ENCODE assay signal across 16 mouse cellular contexts in the genomic region with DNA sequence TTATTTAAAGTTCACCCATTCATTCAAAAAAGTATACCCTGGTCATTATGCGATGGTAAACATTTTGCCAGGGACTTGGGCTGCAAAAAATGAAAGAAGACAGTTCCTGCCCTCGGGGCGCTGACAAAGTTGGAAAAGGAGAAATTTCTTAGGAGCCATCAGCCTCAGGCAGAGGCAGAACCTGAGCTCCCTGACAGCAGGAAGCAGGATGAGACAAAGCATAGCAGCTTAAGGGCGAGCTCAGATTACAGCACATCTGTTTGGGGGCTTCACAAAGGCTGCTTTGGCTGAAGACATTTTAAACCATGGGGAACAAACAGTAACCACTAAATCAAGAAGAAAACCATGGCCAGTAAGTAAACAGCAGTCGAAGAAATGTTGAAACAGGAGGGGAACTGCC.
A peak's percentile ranks its signal among the peaks of the same experiment; 100 is the strongest.
DNase-seq lines count a peak whose midpoint lies in the region; ATAC-seq and TF ChIP-seq lines count a peak whose summit lies in the region.
"Had no signal": no experiment of that assay in that cellular context is flagged by ENCODE, and none has a peak within 500 bp of the region (broad histone marks: within the 10 kb centered on the region; RNA-seq: fewer than 3 reads in every experiment).

No protein-coding gene starts in this region.

- TF ChIP-seq CTCF in layer of hippocampus, adult 2 months (conservative IDR thresholded peaks at IDR 0.05) = no peak

- no peak for ATAC-seq in midbrain, embryonic 14.5 days (ENCODE audit: low FRiP score, low TSS enrichment)
- no peak for ATAC-seq in midbrain, embryonic 13.5 days
- ATAC-seq in embryonic facial prominence, embryonic 14.5 days (ENCODE audit: low read depth) = peak; percentile 75; the same call in 1 of the 2 replicates
- ATAC-seq in neural tube, embryonic 11.5 days (ENCODE audit: insufficient read depth, low FRiP score, low TSS enrichment) = no peak
- ATAC-seq: intestine, embryonic 16.5 days; lung, postnatal 0 days had no signal

- peak; percentile 7 for DNase-seq in midbrain, embryonic 14.5 days
- peak; percentile 61 for DNase-seq in embryo, embryonic 10 days (ENCODE audit: low spot score)
- DNase-seq in embryonic facial prominence, embryonic 14.5 days (ENCODE audit: low spot score) = peak; percentile 84
- DNase-seq in neural tube, embryonic 11.5 days (ENCODE audit: low spot score) = peak; percentile 29
- no peak for DNase-seq in layer of hippocampus, adult 2 months (ENCODE audit: low spot score in 2 of 2)
- DNase-seq in heart, postnatal 25 days (ENCODE audit: low spot score) = no peak
- DNase-seq in gastrocnemius, postnatal 25 days = no peak
- DNase-seq: cerebellum, adult 11-12 months; cerebellum, postnatal 36 days; liver, embryonic 13.5 days had no signal

- H3K4me3 ChIP-seq in midbrain, embryonic 14.5 days (replicated peaks; ENCODE audit: low read depth, low read length) = no peak overlapping the region
- no peak overlapping the region for H3K4me3 ChIP-seq in midbrain, embryonic 13.5 days (replicated peaks)
- no peak overlapping the region for H3K4me3 ChIP-seq in embryonic facial prominence, embryonic 14.5 days (ENCODE audit: low read depth, low read length)
- no peak overlapping the region for H3K4me3 ChIP-seq in neural tube, embryonic 11.5 days (ENCODE audit: low read depth, low read length)
- no peak overlapping the region for H3K4me3 ChIP-seq in layer of hippocampus, adult 2 months
- H3K4me3 ChIP-seq: heart, embryonic 13.5 days; hindbrain, embryonic 13.5 days; liver, embryonic 13.5 days; megakaryocyte, embryonic 14.5 days had no signal

- no peaks in the 10 kb centered on the region for H3K36me3 ChIP-seq in midbrain, embryonic 14.5 days (ENCODE audit: control insufficient read depth, insufficient read depth, low read length)
- H3K36me3 ChIP-seq in midbrain, embryonic 13.5 days = no peaks in the 10 kb centered on the region
- no peaks in the 10 kb centered on the region for H3K36me3 ChIP-seq in embryonic facial prominence, embryonic 14.5 days (ENCODE audit: control insufficient read depth, insufficient read depth, low read length)
- no peaks in the 10 kb centered on the region for H3K36me3 ChIP-seq in neural tube, embryonic 11.5 days (ENCODE audit: control insufficient read depth, insufficient read depth, low read length)
- H3K36me3 ChIP-seq: heart, embryonic 13.5 days; hindbrain, embryonic 13.5 days; liver, embryonic 13.5 days had no signal

- no peaks in the 10 kb centered on the region for H3K4me1 ChIP-seq in midbrain, embryonic 14.5 days (ENCODE audit: control insufficient read depth, insufficient read depth, low read length)
- H3K4me1 ChIP-seq in midbrain, embryonic 13.5 days (replicated peaks) = no peaks in the 10 kb centered on the region
- H3K4me1 ChIP-seq in embryonic facial prominence, embryonic 14.5 days (ENCODE audit: control insufficient read depth, insufficient read depth, low read length) = no peaks in the 10 kb centered on the region
- H3K4me1 ChIP-seq in neural tube, embryonic 11.5 days (ENCODE audit: control insufficient read depth, insufficient read depth, low read length) = no peaks in the 10 kb centered on the region
- H3K4me1 ChIP-seq: heart, embryonic 13.5 days; hindbrain, embryonic 13.5 days; liver, embryonic 13.5 days; megakaryocyte, embryonic 14.5 days had no signal

- H3K4me2 ChIP-seq in midbrain, embryonic 14.5 days (ENCODE audit: low read length) = no peak overlapping the region
- H3K4me2 ChIP-seq in midbrain, embryonic 13.5 days (replicated peaks) = no peak overlapping the region
- H3K4me2 ChIP-seq in embryonic facial prominence, embryonic 14.5 days (ENCODE audit: low read depth, low read length) = no peak overlapping the region
- no peak overlapping the region for H3K4me2 ChIP-seq in neural tube, embryonic 11.5 days (ENCODE audit: low read depth)
- H3K4me2 ChIP-seq: heart, embryonic 13.5 days; hindbrain, embryonic 13.5 days; liver, embryonic 13.5 days had no signal

- H3K9ac ChIP-seq in midbrain, embryonic 14.5 days (replicated peaks; ENCODE audit: low read length) = no peak overlapping the region
- H3K9ac ChIP-seq in midbrain, embryonic 13.5 days (replicated peaks) = no peak overlapping the region
- H3K9ac ChIP-seq in embryonic facial prominence, embryonic 14.5 days (ENCODE audit: low read depth, low read length) = no peak overlapping the region
- H3K9ac ChIP-seq in neural tube, embryonic 11.5 days (ENCODE audit: low read length) = no peak overlapping the region
- H3K9ac ChIP-seq: heart, embryonic 13.5 days; hindbrain, embryonic 13.5 days; liver, embryonic 13.5 days had no signal

- no peaks in the 10 kb centered on the region for H3K9me3 ChIP-seq in midbrain, embryonic 14.5 days (ENCODE audit: control insufficient read depth, low read length)
- H3K9me3 ChIP-seq in midbrain, embryonic 13.5 days = no peaks in the 10 kb centered on the region; the same call in 1 of the 2 replicates
- H3K9me3 ChIP-seq in embryonic facial prominence, embryonic 14.5 days (ENCODE audit: control insufficient read depth, low read length) = no peaks in the 10 kb centered on the region
- no peaks in the 10 kb centered on the region for H3K9me3 ChIP-seq in neural tube, embryonic 11.5 days (ENCODE audit: control insufficient read depth, low read length)
- H3K9me3 ChIP-seq: hindbrain, embryonic 13.5 days; liver, embryonic 13.5 days had no signal

- intact Hi-C loops in heart, postnatal 25 days (cut with DNase I) = no loop called here

- WGBS in midbrain, embryonic 14.5 days = 27% methylated on average over 5 of the region's 5 CpGs
- 25% methylated on average over 5 of the region's 5 CpGs for WGBS in midbrain, embryonic 13.5 days
- WGBS in embryonic facial prominence, embryonic 14.5 days = 24% methylated on average over 5 of the region's 5 CpGs
- 19% methylated on average over 5 of the region's 5 CpGs for WGBS in neural tube, embryonic 11.5 days

- H3K27me3 ChIP-seq in midbrain, embryonic 14.5 days (ENCODE audit: control insufficient read depth, insufficient read depth, low read length) = no peaks in the 10 kb centered on the region
- H3K27me3 ChIP-seq in midbrain, embryonic 13.5 days = no peaks in the 10 kb centered on the region
- H3K27me3 ChIP-seq in embryonic facial prominence, embryonic 14.5 days (replicated peaks; ENCODE audit: control insufficient read depth, insufficient read depth, low read length) = 0 out of 2 replicates have a peak, but pooled peaks cover 4% of the 10 kb centered on the region
- no peaks in the 10 kb centered on the region for H3K27me3 ChIP-seq in neural tube, embryonic 11.5 days (ENCODE audit: control insufficient read depth, insufficient read depth, low read length)
- H3K27me3 ChIP-seq: heart, embryonic 13.5 days; hindbrain, embryonic 13.5 days; liver, embryonic 13.5 days had no signal

- no peak overlapping the region for H3K27ac ChIP-seq in midbrain, embryonic 14.5 days (replicated peaks; ENCODE audit: low read depth, low read length)
- no peak overlapping the region for H3K27ac ChIP-seq in midbrain, embryonic 13.5 days
- peak overlapping the region; percentile 61 for H3K27ac ChIP-seq in embryonic facial prominence, embryonic 14.5 days (replicated peaks; ENCODE audit: low read depth, low read length)
- no peak overlapping the region for H3K27ac ChIP-seq in neural tube, embryonic 11.5 days (ENCODE audit: low read depth, low read length)
- H3K27ac ChIP-seq in layer of hippocampus, adult 2 months = no peak overlapping the region
- H3K27ac ChIP-seq: heart, embryonic 13.5 days; hindbrain, embryonic 13.5 days; liver, embryonic 13.5 days had no signal

Comparison
In these comparisons a context has a peak if more than half of its experiments do, and no peak if none do; other contexts are left out.
1. DNase-seq: peak in midbrain, embryonic 14.5 days (single experiment), embryo, embryonic 10 days (single experiment), embryonic facial prominence, embryonic 14.5 days (single experiment) and neural tube, embryonic 11.5 days (single experiment); none in layer of hippocampus, adult 2 months (0 of 2), heart, postnatal 25 days (single experiment) and gastrocnemius, postnatal 25 days (single experiment).